Mouse (Mus musculus): ENCODE measurements around the gene Gatad2b.
A peak's percentile ranks its signal among the peaks of the same experiment; 100 is the strongest.
"Not testable (repeated sequence)": the region's sequence is repeated elsewhere in the genome, so short reads cannot be mapped to it uniquely, and the experiment has no call there.

Gatad2b gene

GRCm38 (mm10) chr3:90313367-90313766 is 20.4 kb downstream of the Gatad2b start:
- no peak for DNase-seq (ENCODE audit: low spot score)

- DNase-seq (ENCODE audit: low spot score) = no peak
Observed at GRCm38 (mm10) chr3:90314241-90314640, 21.3 kb downstream of the Gatad2b start.

GRCm38 (mm10) chr3:90322289-90322688 is 29.3 kb downstream of the Gatad2b start:
- DNase-seq (ENCODE audit: low spot score) = no peak

GRCm38 (mm10) chr3:90323119-90323518 is 30.1 kb downstream of the Gatad2b start:
- DNase-seq (ENCODE audit: low spot score) = peak; percentile 50

- no peak for DNase-seq (ENCODE audit: low spot score)
Observed at GRCm38 (mm10) chr3:90332485-90332884, 39.5 kb downstream of the Gatad2b start.

- no peak for DNase-seq (ENCODE audit: low spot score)
Observed at GRCm38 (mm10) chr3:90335517-90335916, 42.5 kb downstream of the Gatad2b start.

GRCm38 (mm10) chr3:90338190-90338589 is 45.2 kb downstream of the Gatad2b start:
- no peak for DNase-seq (ENCODE audit: low spot score)

GRCm38 (mm10) chr3:90340177-90340576 is 47.2 kb downstream of the Gatad2b start:
- no peak for DNase-seq (ENCODE audit: low spot score)

- not testable (repeated sequence) for DNase-seq (ENCODE audit: low spot score)
Observed at GRCm38 (mm10) chr3:90342853-90343252, 49.9 kb downstream of the Gatad2b start.

- no peak for DNase-seq (ENCODE audit: low spot score)
Observed at GRCm38 (mm10) chr3:90347847-90348246, 54.9 kb downstream of the Gatad2b start.

GRCm38 (mm10) chr3:90357959-90358358 is 65.0 kb downstream of the Gatad2b start:
- DNase-seq (ENCODE audit: low spot score) = no peak

GRCm38 (mm10) chr3:90359230-90359629 is 66.3 kb downstream of the Gatad2b start:
- no peak for DNase-seq (ENCODE audit: low spot score)

GRCm38 (mm10) chr3:90361476-90361875 is 68.5 kb downstream of the Gatad2b start:
- no peak for DNase-seq (ENCODE audit: low spot score)

GRCm38 (mm10) chr3:90362346-90362745 is 69.4 kb downstream of the Gatad2b start:
- DNase-seq (ENCODE audit: low spot score) = no peak

- no peak for DNase-seq (ENCODE audit: low spot score)
Observed at GRCm38 (mm10) chr3:90367001-90367632, 74.1 kb downstream of the Gatad2b start.

GRCm38 (mm10) chr3:90369041-90369440 is 76.1 kb downstream of the Gatad2b start:
- DNase-seq (ENCODE audit: low spot score) = no peak

GRCm38 (mm10) chr3:90371857-90372256 is 78.9 kb downstream of the Gatad2b start:
- no peak for DNase-seq (ENCODE audit: low spot score)

- no peak for DNase-seq (ENCODE audit: low spot score)
Observed at GRCm38 (mm10) chr3:90372817-90373216, 79.8 kb downstream of the Gatad2b start.

GRCm38 (mm10) chr3:90373432-90374028 is 80.6 kb downstream of the Gatad2b start:
- peak; percentile 48 for DNase-seq (ENCODE audit: low spot score)

GRCm38 (mm10) chr3:90374368-90374767 is 81.4 kb downstream of the Gatad2b start:
- no peak for DNase-seq (ENCODE audit: low spot score)

- DNase-seq (ENCODE audit: low spot score) = no peak
Observed at GRCm38 (mm10) chr3:90375562-90376246, 82.7 kb downstream of the Gatad2b start.

GRCm38 (mm10) chr3:90376247-90376585 is 83.2 kb downstream of the Gatad2b start:
- no peak for DNase-seq (ENCODE audit: low spot score)

GRCm38 (mm10) chr3:90378496-90378895 is 85.5 kb downstream of the Gatad2b start:
- no peak for DNase-seq (ENCODE audit: low spot score)
